Mouse (Mus musculus) cerebellum, adult 2 months (tissue): Measurements from ENCODE around the gene Faf1.

Experiments
- CTCF ChIP-seq: fragments of 200-500 bp; IDR thresholded peaks from 2 replicates; pipeline ENCODE4 v1.5.1; 2011; ENCODE audit warnings: low read depth, mild to moderate bottlenecking, control low read depth, low read length, moderate library complexity, borderline replicate concordance; ENCODE audit not compliant: insufficient read depth
- POLR2A ChIP-seq: fragments of 200-500 bp; IDR thresholded peaks from 2 replicates; pipeline ENCODE4 v1.6.1; 2011; ENCODE audit warnings: low read length, control low read depth, borderline replicate concordance; ENCODE audit not compliant: insufficient read depth

GRCm38 (mm10) chr4:109677221-109677620 is 833 bp downstream of the Faf1 start:
- no peak for TF ChIP-seq POLR2A
- no peak for TF ChIP-seq CTCF
